Mouse (Mus musculus) B cell, adult 2 months (primary cell): ENCODE results near the gene Yap1.
A peak's percentile ranks its signal among the peaks of the same experiment; 100 is the strongest.
"Not testable (repeated sequence)": the region's sequence is repeated elsewhere in the genome, so short reads cannot be mapped to it uniquely, and the experiment has no call there.

ENCODE experiments used
- DNase-seq, 2 experiments: peaks; one replicate each; pipeline ENCODE4 v3.0.0; 2022

The Yap1 gene

DNA sequence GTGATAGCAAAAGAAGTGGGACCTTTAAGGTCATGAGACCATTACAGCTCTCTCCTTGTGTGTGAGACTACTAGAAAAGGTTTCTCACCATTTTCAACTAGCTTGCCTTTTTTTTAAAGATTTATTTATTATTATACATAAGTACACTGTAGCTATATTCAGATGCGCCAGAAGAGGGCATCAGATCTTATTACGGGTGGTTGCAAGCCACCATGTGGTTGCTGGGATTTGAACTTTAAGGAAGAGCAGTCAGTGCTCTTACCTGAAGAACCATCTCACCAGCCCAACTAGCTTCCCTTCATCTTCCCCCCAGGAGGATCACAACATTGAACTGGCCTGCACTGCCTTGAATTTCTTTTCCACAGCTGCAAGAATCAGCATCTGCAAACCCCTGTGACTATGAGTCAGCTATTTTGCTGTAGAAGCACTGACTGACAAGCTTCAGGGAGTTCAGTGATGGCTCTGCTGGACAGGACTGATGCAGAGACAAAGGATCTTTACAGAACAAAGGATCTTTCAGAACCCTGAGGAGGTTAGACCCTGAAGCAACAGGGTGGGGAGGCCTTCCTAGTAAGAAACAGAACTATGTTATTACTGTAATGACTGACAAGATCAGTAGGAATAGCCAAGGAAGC lies 96.9 kb downstream of the Yap1 start:
- no peak for DNase-seq

DNA sequence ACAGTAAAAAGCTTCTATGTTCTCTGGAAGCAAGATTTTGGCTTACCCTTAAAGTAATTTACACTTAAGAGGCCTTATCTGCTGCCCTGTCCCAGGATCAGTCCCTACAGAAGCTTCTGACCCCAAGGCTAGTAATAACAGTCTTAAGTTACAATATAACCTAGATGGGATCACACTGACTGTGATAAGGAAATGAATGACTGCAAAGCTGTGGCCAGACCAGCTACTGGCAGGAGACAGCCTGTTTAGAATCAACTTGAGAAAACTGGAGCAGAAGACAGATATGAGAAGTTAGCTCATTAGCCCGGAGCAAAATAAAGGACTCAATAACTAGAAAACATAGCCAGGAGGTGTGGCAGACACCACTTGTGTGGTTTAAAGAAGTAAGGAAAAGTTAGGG lies 97.8 kb downstream of the Yap1 start:
- DNase-seq, result no peak

DNA sequence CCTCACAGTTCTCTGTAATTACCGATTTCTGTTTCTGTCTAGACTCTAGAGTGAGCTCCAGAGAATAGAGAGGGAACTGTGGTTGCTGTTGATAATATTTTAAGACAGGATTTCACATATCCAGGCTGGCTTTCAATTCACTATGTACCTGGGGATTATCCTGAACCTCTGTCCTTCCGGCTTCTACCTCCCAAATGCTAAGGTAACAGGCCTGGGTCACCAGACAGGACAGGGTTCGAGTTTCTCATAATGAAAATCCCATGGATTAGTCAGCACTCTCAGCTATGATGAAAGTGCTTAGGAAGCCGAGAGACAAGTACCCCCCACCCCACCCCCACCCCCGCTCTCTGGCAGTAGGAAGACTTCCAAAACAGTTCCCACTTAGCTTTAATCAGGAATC lies 100.6 kb downstream of the Yap1 start:
- DNase-seq, result no peak

DNA sequence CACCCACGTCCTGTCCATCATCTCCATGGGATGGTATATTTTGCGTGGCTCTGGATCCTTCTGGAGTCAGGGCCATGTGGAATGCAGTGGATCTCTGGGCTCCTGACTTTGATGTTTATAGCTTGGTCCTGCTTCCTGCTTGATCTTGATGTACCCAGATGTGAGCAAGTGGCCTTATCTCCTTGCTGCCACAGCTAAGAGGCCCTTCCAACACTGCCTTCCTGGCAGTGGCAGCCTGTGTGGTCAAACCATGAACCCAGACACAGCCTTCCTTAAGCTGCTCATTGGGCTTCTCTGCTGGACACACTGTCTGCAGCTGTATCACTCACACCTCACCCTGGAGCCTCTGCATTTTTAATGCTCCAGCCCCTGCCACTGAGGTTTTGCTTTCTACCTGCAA lies 101.1 kb downstream of the Yap1 start:
- DNase-seq, result no peak

DNA sequence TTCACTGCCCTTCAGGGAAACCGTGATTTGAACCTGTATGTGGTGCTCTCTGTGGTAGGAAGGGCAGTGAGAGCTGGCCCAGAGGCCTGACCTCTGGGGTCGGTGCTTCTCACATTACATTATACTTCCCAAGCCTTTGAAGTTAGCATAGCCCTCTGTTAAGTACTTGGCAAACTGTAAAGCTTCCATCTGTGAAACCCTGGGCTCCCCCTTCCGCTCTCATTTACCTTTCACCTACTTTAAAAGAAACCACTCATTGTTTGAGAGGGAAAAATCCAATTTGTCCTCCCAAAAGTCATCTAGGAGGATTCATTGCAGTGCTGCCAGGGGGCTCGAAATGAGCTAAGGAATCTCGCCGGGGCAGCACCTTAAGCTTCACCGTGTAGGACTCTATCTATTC lies 102.1 kb downstream of the Yap1 start:
- no peak for DNase-seq

DNA sequence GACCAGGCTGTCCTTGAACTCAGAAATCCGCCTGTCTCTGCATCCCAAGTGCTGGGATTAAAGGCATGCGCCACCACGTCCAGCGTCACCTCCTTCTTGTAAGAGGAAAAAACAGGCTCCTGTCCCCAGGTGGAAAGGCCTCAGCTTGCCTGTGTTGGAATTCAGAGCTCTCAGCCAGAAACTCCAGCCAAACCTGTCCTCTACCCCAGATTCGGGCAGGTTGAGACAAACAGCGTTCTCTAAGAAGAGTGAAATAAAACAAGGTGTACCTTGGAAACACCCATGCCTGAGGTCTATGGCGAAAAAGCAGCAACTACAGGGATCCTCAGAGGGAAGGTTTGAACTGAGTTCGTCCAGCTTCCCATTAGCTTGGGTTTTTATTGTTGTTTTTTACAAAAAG lies 103.4 kb downstream of the Yap1 start:
- DNase-seq, result no peak

DNA sequence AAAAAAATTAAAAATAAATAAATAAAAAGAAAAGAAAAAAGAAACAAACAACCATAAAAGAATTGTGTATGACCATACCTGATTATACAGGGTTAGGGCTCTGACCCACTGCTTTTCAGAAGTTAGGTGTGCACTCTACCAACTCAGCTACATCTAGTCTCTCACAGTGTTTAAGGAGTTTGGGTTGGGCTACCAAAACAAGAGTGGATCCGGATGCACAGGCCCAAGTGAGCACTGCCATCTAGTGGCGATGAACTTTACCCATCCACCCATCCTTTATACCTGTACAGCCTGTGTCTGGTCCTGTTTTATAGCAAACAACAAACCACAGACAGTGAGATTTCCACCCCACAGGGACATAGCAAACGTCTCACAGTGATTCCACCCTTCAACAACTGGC lies 106.9 kb downstream of the Yap1 start:
- DNase-seq, result peak; percentile 85 to 88

DNA sequence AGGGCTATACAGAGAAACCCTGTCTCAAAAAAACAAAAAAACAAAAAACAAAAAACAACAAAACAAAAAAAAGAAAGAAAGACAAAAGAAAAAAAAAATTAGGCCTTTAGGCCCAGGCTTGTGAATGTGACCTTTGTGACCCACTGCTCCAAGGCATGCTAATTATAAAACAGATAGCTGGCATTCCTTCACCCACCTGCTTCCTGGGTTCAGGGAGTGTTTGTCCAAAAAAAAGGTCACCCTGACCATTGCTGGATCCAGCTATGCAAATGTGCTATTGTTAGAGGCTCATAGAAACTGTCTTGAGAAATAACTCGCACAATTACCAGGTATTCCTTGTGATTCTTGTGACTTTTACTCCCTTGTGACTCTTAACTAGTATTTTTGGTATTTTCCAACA lies 112.6 kb downstream of the Yap1 start:
- not testable (repeated sequence) for DNase-seq

DNA sequence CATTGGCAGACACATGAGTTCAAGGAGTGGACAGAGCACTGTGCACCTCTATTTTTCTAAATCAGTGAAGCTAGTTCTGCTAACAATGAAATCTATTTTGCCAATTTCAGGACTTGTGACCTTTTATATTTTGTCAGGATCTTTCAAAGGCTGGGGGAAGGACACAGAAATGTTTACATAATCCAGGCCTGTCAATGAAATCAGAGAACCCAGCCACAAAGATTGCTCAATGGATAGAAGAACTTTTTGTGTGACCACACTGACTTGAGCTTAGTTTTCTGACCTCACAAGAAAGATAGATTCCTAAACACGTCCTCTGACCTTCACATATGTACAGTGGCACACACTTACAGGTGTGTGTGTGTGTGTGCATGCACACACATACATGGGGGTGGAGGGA lies 113.2 kb downstream of the Yap1 start:
- no peak for DNase-seq

DNA sequence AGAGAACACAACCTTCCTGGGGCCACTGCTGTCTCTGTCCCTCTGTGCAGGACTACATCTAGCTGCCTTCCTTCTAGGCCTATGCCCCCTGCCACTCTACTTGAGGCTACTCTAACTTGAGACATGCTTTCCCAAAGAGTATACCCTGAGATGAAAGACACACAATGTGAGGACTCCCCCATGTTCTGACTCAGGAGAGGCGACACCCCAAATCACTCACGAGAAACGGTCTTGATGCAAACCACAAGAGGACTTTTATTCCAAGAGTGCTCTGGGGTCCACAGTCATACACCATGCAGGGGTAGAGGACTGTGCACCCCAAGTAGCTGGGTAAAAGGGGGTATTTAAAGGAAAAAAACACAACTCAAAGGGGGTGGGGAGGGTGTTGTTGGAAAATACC lies 120.0 kb downstream of the Yap1 start:
- DNase-seq, result no peak

DNA sequence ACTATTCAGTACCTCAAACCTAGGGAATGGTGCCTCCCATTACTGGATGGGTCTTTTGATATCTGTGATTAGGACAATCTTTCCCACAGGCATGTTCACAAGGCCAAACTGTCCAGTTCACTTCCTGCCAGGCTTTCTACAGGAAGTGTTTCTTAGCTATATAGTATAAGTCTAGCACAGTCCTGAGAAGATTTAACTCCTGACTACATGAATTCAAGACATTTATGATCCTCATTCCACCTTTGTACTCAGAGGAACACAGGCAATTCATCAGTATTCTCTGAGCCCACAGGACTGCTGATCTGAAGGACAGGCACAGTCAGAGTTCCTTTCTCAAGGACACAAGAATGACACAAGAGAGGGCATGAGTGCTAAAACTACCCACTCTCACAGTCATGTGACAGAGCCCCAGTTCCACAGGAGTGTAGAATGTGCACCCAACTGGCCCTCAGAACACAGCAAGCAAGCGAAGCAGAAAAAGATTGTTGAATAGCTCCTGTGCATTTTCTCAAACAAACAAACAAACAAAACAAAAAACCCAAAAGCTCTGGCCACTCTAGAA lies 122.0 kb downstream of the Yap1 start:
- DNase-seq, result no peak
